Mouse (Mus musculus) embryonic fibroblast, embryonic 13.5 days (primary cell): ENCODE results near the gene Jade2. TPM values are rescaled to one million over a fixed set of nuclear protein-coding genes. Genes with fewer than 3 reads are reported as not detected.

Experiments
- H3K27ac ChIP-seq: 2 replicates; pipeline ENCODE4 v1.5.1; 2012; ENCODE audit warnings: low read length, control low read depth, inconsistent platforms; ENCODE audit not compliant: insufficient read depth
- H3K4me1 ChIP-seq: 2 replicates; pipeline ENCODE4 v1.6.1; 2011; ENCODE audit warnings: low read length; ENCODE audit not compliant: control insufficient read depth, insufficient read depth
- H3K4me3 ChIP-seq: 2 replicates; pipeline ENCODE4 v1.5.1; 2011; ENCODE audit warnings: mild to moderate bottlenecking, control low read depth, low read length; ENCODE audit not compliant: insufficient read depth
- CTCF ChIP-seq: IDR thresholded peaks from 2 replicates; pipeline ENCODE4 v1.5.1; 2011; ENCODE audit warnings: mild to moderate bottlenecking, control low read depth, low read length, moderate library complexity, borderline replicate concordance; ENCODE audit not compliant: insufficient read depth
- POLR2A ChIP-seq: IDR thresholded peaks from 2 replicates; pipeline ENCODE4 v1.6.1; 2011; ENCODE audit warnings: low read depth, mild to moderate bottlenecking, control low read depth, low read length, moderate library complexity
- polyA plus RNA-seq: library from polyadenylated mRNA; stranded (reverse); fragments of >200 nt; gene quantifications from 2 replicates; pipeline ENCODE4 v1.2.4, GENCODE M21; 2011; ENCODE audit warnings: low read depth; ENCODE audit not compliant: missing spikeins, insufficient read length

Gene Jade2
- polyA plus RNA-seq, 1 experiment, result 5.8 TPM

DNA sequence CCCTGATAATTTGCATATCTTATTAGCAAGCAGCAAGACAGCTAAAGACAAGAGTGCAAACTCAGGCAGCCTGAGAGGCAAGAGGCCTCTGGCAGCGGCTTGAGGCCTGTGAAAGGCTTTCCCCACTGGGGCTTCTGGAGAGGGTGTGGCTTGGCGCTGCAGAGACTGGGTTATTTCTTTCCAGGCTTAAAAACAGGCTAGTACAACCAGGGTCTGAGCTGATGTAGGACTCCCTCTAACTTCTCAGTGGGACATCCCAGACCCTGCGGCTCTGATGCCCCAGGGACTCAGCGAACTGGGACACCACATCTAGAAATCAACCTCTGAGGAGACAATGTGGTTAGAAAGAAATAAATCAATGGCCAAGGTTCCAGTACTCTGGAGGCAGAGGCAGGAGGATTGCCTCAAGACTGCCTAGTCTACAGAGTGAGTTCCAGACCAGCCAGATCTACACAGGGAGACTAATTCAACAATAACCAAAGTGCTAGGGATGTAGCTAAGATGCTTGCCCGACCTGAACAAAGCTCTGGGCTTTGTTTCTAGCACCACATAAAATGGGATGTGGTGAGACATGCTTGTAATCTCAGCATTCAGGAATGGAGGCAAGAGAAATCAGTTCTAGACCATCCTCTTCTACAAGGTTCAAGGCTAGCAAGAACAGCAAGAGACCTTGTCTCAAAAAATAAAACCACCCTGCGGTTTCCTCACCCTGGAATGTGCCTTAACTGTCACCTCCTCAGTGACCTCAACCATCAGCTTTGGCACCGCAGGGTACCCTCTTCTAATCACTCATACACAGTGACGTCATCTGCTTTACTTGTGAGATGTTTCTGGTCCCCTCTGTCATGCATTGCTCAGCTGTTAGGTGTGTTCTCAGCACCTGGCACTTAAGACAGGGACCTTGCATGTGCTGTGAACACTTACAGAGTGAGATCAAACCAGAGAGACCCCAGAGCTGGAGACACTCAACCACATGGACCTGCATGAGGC, 20.0 kb downstream of the Jade2 start:
- TF ChIP-seq CTCF (no peak), POLR2A (no peak)
- Histone ChIP-seq H3K27ac (no peak overlapping the region), H3K4me1 (no peaks in the 10 kb centered on the region), H3K4me3 (no peak overlapping the region)

DNA sequence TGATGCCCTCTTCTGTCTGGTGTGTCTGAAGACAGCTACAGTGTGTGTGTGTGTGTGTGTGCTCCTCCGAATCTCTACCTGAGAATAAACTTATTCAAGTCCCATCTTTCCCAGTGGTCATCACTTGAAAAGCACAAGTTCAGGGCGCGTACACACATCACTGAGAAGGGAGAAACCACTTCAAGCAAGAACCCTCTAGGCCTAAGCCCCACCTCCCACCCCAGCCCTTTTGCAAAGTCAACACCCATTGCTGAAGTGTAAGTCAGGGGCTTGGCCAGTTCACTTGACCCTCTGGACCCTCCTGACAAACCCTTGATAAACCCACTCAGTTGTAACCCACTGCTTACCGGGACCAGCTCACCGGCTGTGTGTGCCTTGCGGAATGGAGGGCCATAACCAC, 20.9 kb downstream of the Jade2 start:
- H3K4me1 ChIP-seq, result no peaks in the 10 kb centered on the region
- H3K27ac ChIP-seq, result no peak overlapping the region
- no peak overlapping the region for H3K4me3 ChIP-seq
- TF ChIP-seq POLR2A (no peak), CTCF (no peak)

DNA sequence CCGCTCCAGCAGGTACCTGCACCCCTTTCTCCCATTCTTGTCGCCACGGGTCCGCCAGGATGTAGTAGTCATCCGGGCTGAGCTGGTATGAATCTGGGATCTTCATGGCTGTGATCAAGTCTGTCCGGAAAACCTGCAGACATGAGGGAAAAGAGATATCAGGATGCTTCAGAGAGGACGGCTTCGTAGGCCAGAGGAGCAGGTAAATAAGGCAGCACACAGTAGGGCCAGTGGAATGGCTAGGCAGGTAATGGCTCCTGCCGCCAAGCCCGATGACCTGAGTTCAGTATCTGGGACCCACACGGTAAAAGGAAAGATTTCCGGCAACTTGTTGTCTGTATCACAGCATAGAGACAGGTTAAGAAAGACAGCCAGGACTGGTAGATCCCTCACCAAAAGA, 21.9 kb downstream of the Jade2 start:
- no peak overlapping the region for H3K27ac ChIP-seq
- TF ChIP-seq POLR2A (no peak), CTCF (no peak)
- no peak overlapping the region for H3K4me3 ChIP-seq
- no peaks in the 10 kb centered on the region for H3K4me1 ChIP-seq

DNA sequence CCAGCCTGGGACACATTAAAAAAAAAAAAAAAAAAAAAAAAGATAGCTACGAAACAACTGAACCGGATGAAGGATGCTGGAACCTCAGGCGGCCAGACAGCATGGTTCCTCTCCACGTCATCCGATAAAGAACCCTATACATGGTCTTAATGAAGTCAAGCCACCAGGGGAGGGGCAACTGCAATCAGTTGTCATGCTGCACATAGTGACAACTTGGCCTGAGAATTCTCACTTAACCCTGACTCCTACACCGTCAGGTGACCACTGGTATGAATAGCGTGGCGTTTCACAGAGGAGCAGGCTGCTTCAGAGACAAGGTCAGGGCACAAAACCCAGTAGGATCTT, 23.4 kb downstream of the Jade2 start:
- no peak overlapping the region for H3K27ac ChIP-seq
- no peak overlapping the region for H3K4me3 ChIP-seq
- TF ChIP-seq POLR2A, result no peak
- TF ChIP-seq CTCF, result no peak
- H3K4me1 ChIP-seq, result no peaks in the 10 kb centered on the region

DNA sequence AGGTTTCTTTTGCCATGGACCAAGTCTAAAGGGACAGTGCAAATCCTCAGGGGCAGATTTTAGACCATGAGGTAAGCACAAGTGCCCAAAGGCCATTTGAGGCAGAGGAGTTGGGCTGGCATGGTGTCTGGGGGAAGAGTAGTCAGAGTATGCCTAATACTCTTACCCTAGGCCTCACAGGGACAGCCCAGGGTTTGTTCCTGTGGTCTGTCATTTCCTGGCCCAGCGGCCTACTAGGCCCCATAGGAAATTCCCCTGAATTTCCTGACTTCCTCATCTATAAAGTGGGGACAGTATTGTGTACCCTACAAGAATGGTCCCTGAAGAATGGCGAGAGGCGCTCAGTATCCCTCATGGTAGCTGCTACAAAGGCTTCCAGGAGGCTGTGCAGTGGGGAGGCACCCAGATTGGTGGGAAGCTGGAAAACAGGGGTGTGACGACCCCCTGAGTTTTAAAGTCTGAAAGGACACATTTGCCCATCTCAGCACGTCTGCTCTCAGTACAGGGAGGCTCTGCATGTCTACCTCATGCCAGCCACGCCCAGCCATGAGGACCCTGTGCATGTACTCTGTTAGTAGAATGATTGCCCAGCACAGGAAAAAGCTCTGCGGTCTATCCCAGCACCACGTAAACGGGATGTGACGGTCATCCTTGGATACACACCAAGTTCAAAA, 23.9 kb downstream of the Jade2 start:
- H3K4me3 ChIP-seq, result no peak overlapping the region
- TF ChIP-seq POLR2A (no peak), CTCF (no peak)
- no peaks in the 10 kb centered on the region for H3K4me1 ChIP-seq
- no peak overlapping the region for H3K27ac ChIP-seq

DNA sequence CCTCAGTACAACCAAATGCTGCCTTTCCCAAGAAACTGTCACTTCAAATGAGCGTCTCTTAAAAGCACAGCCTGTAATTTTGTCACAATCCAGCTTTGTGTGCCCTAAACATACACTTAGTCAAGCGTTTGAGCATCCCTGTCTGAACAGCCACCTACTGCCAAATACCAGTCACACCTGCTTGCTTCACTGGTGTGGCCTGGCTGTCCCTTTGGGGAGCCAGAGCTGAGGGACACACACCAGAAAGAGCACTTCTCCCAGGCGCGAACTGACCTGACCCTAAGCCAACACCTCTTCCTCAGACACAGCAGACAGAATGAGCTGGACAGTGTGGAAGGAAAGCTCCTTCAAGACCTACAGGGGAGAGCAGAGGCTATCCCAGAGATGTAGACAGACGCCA, 24.5 kb downstream of the Jade2 start:
- Histone ChIP-seq H3K27ac (no peak overlapping the region), H3K4me1 (no peaks in the 10 kb centered on the region), H3K4me3 (no peak overlapping the region)
- TF ChIP-seq CTCF (no peak), POLR2A (no peak)

DNA sequence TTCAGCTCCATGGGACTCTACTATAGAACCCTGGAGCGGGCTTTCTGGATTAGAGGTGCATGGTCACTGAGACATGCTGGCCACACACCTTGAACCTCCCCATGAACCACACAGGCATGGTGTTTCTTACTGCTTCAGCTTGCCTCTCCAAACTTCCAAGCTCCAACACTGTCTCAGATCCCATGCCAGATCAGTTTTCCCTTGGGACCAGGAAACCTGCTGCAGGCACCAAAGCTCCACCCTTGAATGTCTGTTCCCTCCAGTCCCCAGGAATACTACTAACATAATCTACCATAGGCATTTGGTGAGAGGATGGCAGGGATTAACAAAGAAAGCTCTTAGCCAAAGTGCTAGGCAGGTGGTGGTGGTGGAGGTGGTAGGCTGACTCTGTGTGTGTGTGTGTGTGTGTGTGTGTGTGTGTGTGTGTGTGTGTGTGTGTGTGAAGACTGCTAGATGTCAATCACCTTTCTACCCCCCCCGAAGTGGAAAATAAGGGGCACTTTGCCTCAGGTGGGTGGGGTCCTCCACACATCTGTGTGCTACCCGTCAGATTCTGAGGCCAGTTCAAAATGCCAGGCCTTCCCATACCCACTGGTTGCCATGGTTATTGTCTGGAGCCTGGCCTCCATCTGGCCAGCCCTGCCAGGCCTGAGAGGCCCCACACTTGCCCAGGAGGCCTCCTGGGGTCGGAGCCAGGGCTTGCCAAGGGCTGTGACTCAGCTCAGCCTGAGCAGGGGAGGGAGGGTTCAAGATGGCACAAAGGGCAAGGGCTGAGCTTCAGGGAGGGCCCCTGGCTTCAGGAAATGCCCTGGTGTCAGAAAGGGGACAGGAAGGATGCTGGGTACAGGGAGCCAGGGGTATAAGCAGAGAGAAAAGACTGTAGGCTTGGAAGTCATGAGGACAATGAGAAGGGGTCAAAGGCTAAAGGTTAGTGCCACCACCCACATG, 25.2 kb downstream of the Jade2 start:
- Histone ChIP-seq H3K4me3 (no peak overlapping the region), H3K4me1 (no peaks in the 10 kb centered on the region), H3K27ac (no peak overlapping the region)
- TF ChIP-seq POLR2A, result no peak
- no peak for TF ChIP-seq CTCF

DNA sequence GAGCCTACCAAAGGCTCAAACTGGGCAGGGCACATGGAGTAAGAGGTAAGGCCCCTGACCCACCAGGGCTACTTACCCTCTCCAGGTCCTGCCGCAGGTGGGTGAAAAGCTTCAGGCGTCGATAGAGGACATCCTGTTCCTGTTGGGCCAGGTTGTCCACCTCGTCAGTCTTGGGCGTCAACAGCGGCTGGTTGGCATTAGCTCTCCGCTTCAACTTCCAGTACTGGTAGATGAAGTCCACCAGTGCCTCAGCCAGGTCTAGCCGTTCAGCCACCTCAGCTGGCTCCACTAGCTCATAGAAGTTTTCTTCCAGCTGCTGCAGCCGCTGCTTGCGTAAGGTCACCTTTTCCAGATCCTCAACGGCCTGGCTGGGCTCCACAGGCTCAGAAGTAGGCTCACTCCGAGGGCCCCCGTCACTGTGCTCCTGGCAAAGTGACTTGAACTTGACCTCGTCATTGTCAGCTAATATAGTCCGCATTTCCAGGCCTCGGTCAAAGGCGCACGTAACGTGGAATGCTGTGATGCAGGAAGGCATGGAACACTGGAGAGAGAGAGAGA, 32.5 kb downstream of the Jade2 start:
- no peak overlapping the region for H3K27ac ChIP-seq
- no peak overlapping the region for H3K4me3 ChIP-seq
- no peak for TF ChIP-seq POLR2A
- TF ChIP-seq CTCF, result no peak
- no peaks in the 10 kb centered on the region for H3K4me1 ChIP-seq
